Mouse (Mus musculus) kidney, adult 8-10 months (tissue): ENCODE data around the gene Dyrk2.

ENCODE experiments used
- DNase-seq, 2 experiments: peaks; one replicate each; pipeline ENCODE4 v3.0.0; 2022

Dyrk2 gene

GRCm38 (mm10) chr10:118840598-118840997, 29.4 kb downstream of the Dyrk2 start:
- DNase-seq, result no peak

GRCm38 (mm10) chr10:118839343-118840141, 30.5 kb downstream of the Dyrk2 start:
- DNase-seq, result no peak

DNA sequence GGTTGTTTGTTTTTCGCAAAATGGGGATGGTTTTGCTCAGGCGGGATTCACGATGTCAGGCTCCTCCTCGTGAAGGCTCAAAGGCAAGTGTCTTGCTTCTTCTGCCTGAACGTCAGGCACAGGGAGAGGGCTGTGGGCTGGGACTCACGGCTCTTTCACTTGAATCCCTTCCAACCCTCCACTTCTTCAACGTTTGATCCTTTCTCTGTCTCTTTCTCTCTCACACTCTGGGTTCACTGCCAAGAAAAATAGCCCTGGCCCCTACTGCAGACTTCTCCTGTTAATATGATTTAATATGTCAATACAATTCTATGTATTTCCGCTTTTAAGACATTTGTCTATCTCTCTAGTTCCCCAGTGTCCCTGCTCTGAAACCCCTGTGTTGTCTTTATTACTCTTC, 32.4 kb downstream of the Dyrk2 start:
- DNase-seq, result no peak

GRCm38 (mm10) chr10:118831190-118831589, 38.8 kb downstream of the Dyrk2 start:
- DNase-seq, result no peak

GRCm38 (mm10) chr10:118829641-118830040, 40.4 kb downstream of the Dyrk2 start:
- DNase-seq, result no peak

- no peak for DNase-seq
These were observed 42.9 kb downstream of the Dyrk2 start for GRCm38 (mm10) chr10:118827116-118827515.

GRCm38 (mm10) chr10:118824830-118825229, 45.2 kb downstream of the Dyrk2 start:
- DNase-seq, result no peak

- DNase-seq, result no peak
These were observed 49.1 kb downstream of the Dyrk2 start for GRCm38 (mm10) chr10:118820901-118821300.

- DNase-seq, result no peak
These were observed 50.2 kb downstream of the Dyrk2 start for GRCm38 (mm10) chr10:118819846-118820245.

DNA sequence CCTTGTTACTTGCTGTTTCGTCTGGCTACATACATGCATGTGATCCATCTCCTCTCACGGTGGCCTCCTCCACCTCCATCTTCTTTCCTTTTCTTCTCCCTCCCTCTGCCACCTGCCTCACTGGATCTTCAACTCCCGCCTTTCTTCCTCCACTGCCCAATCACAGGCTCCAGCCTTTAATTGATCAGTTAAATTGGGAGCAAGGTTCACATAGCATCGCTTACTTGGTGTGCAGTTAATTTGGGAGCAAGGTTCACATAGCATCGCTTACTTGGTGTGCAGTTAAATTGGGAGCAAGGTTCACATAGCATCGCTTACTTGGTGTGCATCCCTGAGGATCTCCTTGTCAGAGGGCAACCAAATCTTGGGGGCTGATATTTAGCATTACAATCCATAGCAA, 52.9 kb downstream of the Dyrk2 start:
- peak; percentile 39 to 59 for DNase-seq

- no peak for DNase-seq
These were observed 58.1 kb downstream of the Dyrk2 start for GRCm38 (mm10) chr10:118811945-118812344.

DNA sequence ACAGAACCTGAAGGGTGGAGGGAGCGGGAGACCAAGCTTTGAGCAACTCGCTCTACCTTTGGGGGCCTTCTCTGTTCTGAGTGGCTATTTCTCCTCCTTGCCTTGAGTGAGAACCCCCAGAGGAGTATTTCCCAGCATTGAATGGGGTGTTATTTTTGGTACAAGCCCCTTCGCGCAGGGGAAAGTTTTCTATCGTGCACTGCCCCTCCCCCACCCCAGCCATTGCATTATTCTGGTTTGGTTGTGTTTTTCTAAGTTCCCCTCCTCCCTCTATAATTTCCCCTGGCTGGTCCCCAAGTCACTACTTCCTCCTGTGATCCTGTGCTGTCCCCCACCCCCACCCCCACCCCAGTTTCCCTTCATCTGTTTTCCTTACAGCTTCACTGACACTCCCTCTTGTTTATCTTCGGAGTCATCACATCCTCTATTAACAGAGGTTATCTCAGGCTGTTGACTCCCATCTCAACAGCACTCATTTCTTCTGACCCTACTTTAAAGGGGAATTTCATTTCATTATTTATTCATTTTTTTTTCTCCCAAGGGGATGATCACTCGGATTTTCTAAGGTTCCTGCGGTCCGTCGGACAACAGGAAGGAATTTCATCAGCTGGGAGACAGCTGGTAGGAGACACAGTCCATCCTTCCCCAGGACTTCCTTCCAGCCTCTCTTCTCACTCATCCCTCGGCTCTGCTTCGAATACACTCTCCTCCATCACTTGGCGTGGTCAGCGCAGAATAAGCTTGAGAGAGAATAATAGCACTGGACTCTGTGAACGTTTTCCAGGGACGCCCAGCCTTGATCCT, 58.9 kb downstream of the Dyrk2 start:
- DNase-seq, result peak; percentile 12 to 50
